Mouse (Mus musculus): ENCODE results near the gene Krtdap.

Gene Krtdap

GRCm38 (mm10) chr7:30840306-30840705 is 52.6 kb downstream of the Krtdap start:
- DNase-seq (ENCODE audit: low spot score in 2 of 2), result no peak

Measured in frontal cortex, postnatal 36 days (tissue).